Mouse (Mus musculus) liver, embryonic 13.5 days (tissue): ENCODE results near the gene Bach2. TPM values are rescaled to one million over a fixed set of nuclear protein-coding genes. Genes with fewer than 3 reads are reported as not detected.

Experiments
- ATAC-seq: fragments of 200-750 bp; cut with Nextera tagmentation; 2 replicates; pipeline ENCODE4 v1.8.0; 2017; ENCODE audit warnings: low read depth, mild to moderate bottlenecking, moderate number of reproducible peaks, moderate library complexity
- DNase-seq: peaks from one replicate; pipeline ENCODE4 v3.0.0; 2022
- H3K27ac ChIP-seq: fragments of 300-500 bp; sonication (generic); 2 replicates; pipeline ENCODE4 v1.5.1; 2015; ENCODE audit warnings: moderate library complexity, mild to moderate bottlenecking, inconsistent platforms
- H3K27me3 ChIP-seq: fragments of 300-500 bp; sonication (generic); 2 replicates; pipeline ENCODE4 v1.6.1; 2015; ENCODE audit warnings: mild to moderate bottlenecking, inconsistent platforms
- H3K36me3 ChIP-seq: fragments of 300-500 bp; sonication (generic); 2 replicates; pipeline ENCODE4 v1.6.1; 2015; ENCODE audit warnings: mild to moderate bottlenecking, inconsistent platforms
- H3K4me1 ChIP-seq: fragments of 300-500 bp; sonication (generic); replicated peaks from 2 replicates; pipeline ENCODE4 v1.6.1; 2015; ENCODE audit warnings: inconsistent platforms
- H3K4me2 ChIP-seq: fragments of 300-500 bp; sonication (generic); 2 replicates; pipeline ENCODE4 v1.6.1; 2015; ENCODE audit warnings: inconsistent platforms, mild to moderate bottlenecking, moderate library complexity
- H3K4me3 ChIP-seq: fragments of 300-500 bp; sonication (generic); replicated peaks from 2 replicates; pipeline ENCODE4 v1.5.1; 2015; ENCODE audit warnings: mild to moderate bottlenecking, inconsistent platforms
- H3K9ac ChIP-seq: fragments of 300-500 bp; sonication (generic); 2 replicates; pipeline ENCODE4 v1.6.1; 2015; ENCODE audit warnings: mild to moderate bottlenecking, inconsistent platforms
- H3K9me3 ChIP-seq: fragments of 300-500 bp; sonication (generic); replicated peaks from 2 replicates; pipeline ENCODE4 v1.6.1; 2016; ENCODE audit warnings: inconsistent platforms
- WGBS: fragments of 180-500 bp; shearing (Covaris S2); methylation state at CpG from one replicate; pipeline ENCODE4 v1.1.7; 2015; ENCODE audit not compliant: insufficient replicate concordance; 5-methylcytosine and 5-hydroxymethylcytosine counted together
- polyA plus RNA-seq: library from polyadenylated mRNA; unstranded; fragments of >200 nt; fragmentation: Nextera tagmentation; extraction: Ambion mirVana; gene quantifications from 2 replicates; pipeline ENCODE4 v1.2.1, GENCODE M21; 2015

Gene Bach2
- polyA plus RNA-seq, 1 experiment from 2014 or later = 1.2 TPM

GRCm38 (mm10) chr4:32401459-32401858 is 162.9 kb downstream of the Bach2 start:
- Histone ChIP-seq H3K9ac (no peak overlapping the region), H3K36me3 (no peaks in the 10 kb centered on the region), H3K4me1 (no peaks in the 10 kb centered on the region), H3K9me3 (no peaks in the 10 kb centered on the region), H3K27ac (no peak overlapping the region), H3K4me2 (no peak overlapping the region), H3K27me3 (no peaks in the 10 kb centered on the region), H3K4me3 (no peak overlapping the region)
- WGBS = 64% methylated on average over 5 of the region's 5 CpGs
- ATAC-seq (no peak), DNase-seq (no peak)

- Histone ChIP-seq H3K9me3 (no peaks in the 10 kb centered on the region), H3K4me3 (no peak overlapping the region), H3K4me2 (no peak overlapping the region), H3K27ac (no peak overlapping the region), H3K27me3 (no peaks in the 10 kb centered on the region), H3K36me3 (no peaks in the 10 kb centered on the region), H3K4me1 (no peaks in the 10 kb centered on the region), H3K9ac (no peak overlapping the region)
- DNase-seq (no peak), ATAC-seq (no peak)
- 49% methylated on average over 5 of the region's 5 CpGs for WGBS
Observed at GRCm38 (mm10) chr4:32403506-32403905, 164.9 kb downstream of the Bach2 start.

- no peak for ATAC-seq
- no peak overlapping the region for H3K4me2 ChIP-seq
Observed at GRCm38 (mm10) chr4:32405149-32405882, 166.7 kb downstream of the Bach2 start.

GRCm38 (mm10) chr4:32405985-32406384 is 167.4 kb downstream of the Bach2 start:
- H3K9ac ChIP-seq = no peak overlapping the region
- no peaks in the 10 kb centered on the region for H3K4me1 ChIP-seq
- no peak overlapping the region for H3K4me2 ChIP-seq
- H3K27ac ChIP-seq = no peak overlapping the region
- no peak overlapping the region for H3K4me3 ChIP-seq
- H3K9me3 ChIP-seq = no peaks in the 10 kb centered on the region
- H3K36me3 ChIP-seq = no peaks in the 10 kb centered on the region
- WGBS = 65% methylated on average over 3 of the region's 3 CpGs
- no peaks in the 10 kb centered on the region for H3K27me3 ChIP-seq
- ATAC-seq = no peak
- DNase-seq = no peak

More at GRCm38 (mm10) chr4:32405149-32405882, 166.7 kb downstream of the Bach2 start:
- no peak overlapping the region for H3K4me3 ChIP-seq
- no peaks in the 10 kb centered on the region for H3K4me1 ChIP-seq
- H3K27ac ChIP-seq = no peak overlapping the region
- H3K36me3 ChIP-seq = no peaks in the 10 kb centered on the region
- WGBS = 66% methylated on average over 17 of the region's 17 CpGs
- no peaks in the 10 kb centered on the region for H3K9me3 ChIP-seq
- H3K9ac ChIP-seq = no peak overlapping the region
- DNase-seq = no peak
- H3K27me3 ChIP-seq = no peaks in the 10 kb centered on the region

- Histone ChIP-seq H3K9me3 (no peaks in the 10 kb centered on the region), H3K27ac (no peak overlapping the region), H3K4me1 (no peaks in the 10 kb centered on the region), H3K27me3 (no peaks in the 10 kb centered on the region), H3K9ac (no peak overlapping the region), H3K36me3 (no peaks in the 10 kb centered on the region), H3K4me2 (no peak overlapping the region), H3K4me3 (no peak overlapping the region)
- DNase-seq = no peak
- no peak for ATAC-seq
- WGBS = 80% methylated on average over 8 of the region's 8 CpGs
Observed at GRCm38 (mm10) chr4:32408535-32408934, 169.9 kb downstream of the Bach2 start.

- Histone ChIP-seq H3K4me2 (no peak overlapping the region), H3K36me3 (no peaks in the 10 kb centered on the region), H3K9ac (no peak overlapping the region), H3K27ac (no peak overlapping the region), H3K27me3 (no peaks in the 10 kb centered on the region), H3K4me3 (no peak overlapping the region), H3K9me3 (no peaks in the 10 kb centered on the region), H3K4me1 (no peaks in the 10 kb centered on the region)
- DNase-seq (no peak), ATAC-seq (no peak)
- WGBS = 71% methylated on average over 9 of the region's 9 CpGs
Observed at GRCm38 (mm10) chr4:32409116-32409880, 170.7 kb downstream of the Bach2 start.

GRCm38 (mm10) chr4:32413063-32413462 is 174.5 kb downstream of the Bach2 start:
- no peaks in the 10 kb centered on the region for H3K36me3 ChIP-seq
- no peak for DNase-seq
- no peaks in the 10 kb centered on the region for H3K4me1 ChIP-seq
- no peak overlapping the region for H3K4me3 ChIP-seq
- H3K9me3 ChIP-seq = no peaks in the 10 kb centered on the region
- no peak for ATAC-seq
- no peak overlapping the region for H3K27ac ChIP-seq
- no peaks in the 10 kb centered on the region for H3K27me3 ChIP-seq
- no peak overlapping the region for H3K9ac ChIP-seq
- 60% methylated on average over 7 of the region's 7 CpGs for WGBS
- no peak overlapping the region for H3K4me2 ChIP-seq

GRCm38 (mm10) chr4:32413505-32413904 is 174.9 kb downstream of the Bach2 start:
- ATAC-seq (no peak), DNase-seq (no peak)
- Histone ChIP-seq H3K36me3 (no peaks in the 10 kb centered on the region), H3K27ac (no peak overlapping the region), H3K4me1 (no peaks in the 10 kb centered on the region), H3K4me3 (no peak overlapping the region), H3K27me3 (no peaks in the 10 kb centered on the region), H3K4me2 (no peak overlapping the region), H3K9me3 (no peaks in the 10 kb centered on the region), H3K9ac (no peak overlapping the region)
- 62% methylated on average over 9 of the region's 9 CpGs for WGBS

GRCm38 (mm10) chr4:32414959-32415358 is 176.4 kb downstream of the Bach2 start:
- WGBS = 68% methylated on average over 7 of the region's 7 CpGs
- Histone ChIP-seq H3K4me3 (no peak overlapping the region), H3K4me1 (no peaks in the 10 kb centered on the region), H3K36me3 (no peaks in the 10 kb centered on the region), H3K27ac (no peak overlapping the region), H3K27me3 (no peaks in the 10 kb centered on the region), H3K9me3 (no peaks in the 10 kb centered on the region), H3K9ac (no peak overlapping the region), H3K4me2 (no peak overlapping the region)
- DNase-seq (no peak), ATAC-seq (no peak)

- Histone ChIP-seq H3K9me3 (no peaks in the 10 kb centered on the region), H3K27me3 (no peaks in the 10 kb centered on the region), H3K36me3 (no peaks in the 10 kb centered on the region), H3K4me1 (no peaks in the 10 kb centered on the region), H3K4me3 (no peak overlapping the region), H3K27ac (no peak overlapping the region), H3K9ac (no peak overlapping the region), H3K4me2 (no peak overlapping the region)
- no peak for ATAC-seq
- 69% methylated on average over 8 of the region's 8 CpGs for WGBS
- DNase-seq = no peak
Observed at GRCm38 (mm10) chr4:32417939-32418338, 179.3 kb downstream of the Bach2 start.

- Histone ChIP-seq H3K4me1 (no peaks in the 10 kb centered on the region), H3K4me3 (no peak overlapping the region), H3K9ac (no peak overlapping the region), H3K36me3 (no peaks in the 10 kb centered on the region), H3K27me3 (no peaks in the 10 kb centered on the region), H3K4me2 (no peak overlapping the region), H3K27ac (no peak overlapping the region), H3K9me3 (no peaks in the 10 kb centered on the region)
- DNase-seq (no peak), ATAC-seq (no peak)
- WGBS = 76% methylated on average over 8 of the region's 8 CpGs
Observed at GRCm38 (mm10) chr4:32421570-32421969, 183.0 kb downstream of the Bach2 start.

- Histone ChIP-seq H3K4me2 (no peak overlapping the region), H3K4me1 (no peaks in the 10 kb centered on the region), H3K36me3 (no peaks in the 10 kb centered on the region), H3K9ac (no peak overlapping the region), H3K27me3 (no peaks in the 10 kb centered on the region), H3K27ac (no peak overlapping the region), H3K9me3 (no peaks in the 10 kb centered on the region), H3K4me3 (no peak overlapping the region)
- DNase-seq (no peak), ATAC-seq (no peak)
- 64% methylated on average over 4 of the region's 4 CpGs for WGBS
Observed at GRCm38 (mm10) chr4:32422427-32422826, 183.8 kb downstream of the Bach2 start.
